Comparison of ENCODE assay signal across 30 mouse cellular contexts in genomic region chr5:76437100-76437499, GRCm38 (mm10). TPM values are rescaled to one million over a fixed set of nuclear protein-coding genes. Genes with fewer than 3 reads are reported as not detected.
A peak's percentile ranks its signal among the peaks of the same experiment; 100 is the strongest.
DNase-seq lines count a peak whose midpoint lies in the region; ATAC-seq and TF ChIP-seq lines count a peak whose summit lies in the region.
"Had no signal": no experiment of that assay in that cellular context is flagged by ENCODE, and none has a peak within 500 bp of the region (broad histone marks: within the 10 kb centered on the region; RNA-seq: fewer than 3 reads in every experiment).

No protein-coding gene starts in this region.

- H3K9ac ChIP-seq in lung, postnatal 0 days (replicated peaks; ENCODE audit: low read depth), result no peak overlapping the region
- H3K9ac ChIP-seq in stomach, embryonic 14.5 days (replicated peaks; ENCODE audit: low read depth, low read length), result no peak overlapping the region
- no peak overlapping the region for H3K9ac ChIP-seq in midbrain, postnatal 0 days (replicated peaks; ENCODE audit: low read length, poor library complexity, severe bottlenecking)
- H3K9ac ChIP-seq: heart, embryonic 13.5 days; hindbrain, embryonic 13.5 days; midbrain, embryonic 12.5 days had no signal

- TF ChIP-seq CTCF in lung, postnatal 0 days (IDR thresholded peaks at IDR 0.05), result no peak
- TF ChIP-seq CTCF in midbrain, postnatal 0 days (IDR thresholded peaks at IDR 0.05), result no peak

- TF ChIP-seq EP300 in lung, postnatal 0 days (IDR thresholded peaks at IDR 0.05), result peak; percentile 97

- intact Hi-C loops in left cerebral cortex, postnatal 25 days (cut with DNase I), result no loop called here

- H3K27me3 ChIP-seq in lung, postnatal 0 days (replicated peaks; ENCODE audit: insufficient read depth, low read length), result no peaks in the 10 kb centered on the region
- H3K27me3 ChIP-seq in stomach, embryonic 14.5 days (ENCODE audit: control insufficient read depth, insufficient read depth, low read length), result no peaks in the 10 kb centered on the region
- no peaks in the 10 kb centered on the region for H3K27me3 ChIP-seq in midbrain, postnatal 0 days (ENCODE audit: insufficient read depth, low read length)
- H3K27me3 ChIP-seq: heart, embryonic 13.5 days; hindbrain, embryonic 13.5 days; midbrain, embryonic 12.5 days had no signal

- WGBS in lung, postnatal 0 days, result 40% methylated on average over 5 of the region's 5 CpGs
- 72% methylated on average over 5 of the region's 5 CpGs for WGBS in stomach, embryonic 14.5 days
- 88% methylated on average over 5 of the region's 5 CpGs for WGBS in midbrain, postnatal 0 days

- H3K9me3 ChIP-seq in lung, postnatal 0 days (ENCODE audit: low read length), result no peaks in the 10 kb centered on the region
- peaks cover 2% of the 10 kb centered on the region; the same call in 1 of the 2 replicates for H3K9me3 ChIP-seq in stomach, embryonic 14.5 days (ENCODE audit: control insufficient read depth, low read depth, low read length)
- H3K9me3 ChIP-seq in midbrain, postnatal 0 days (ENCODE audit: low read length), result no peaks in the 10 kb centered on the region
- H3K9me3 ChIP-seq: forebrain, embryonic 10.5 days; midbrain, embryonic 12.5 days had no signal

- H3K36me3 ChIP-seq in lung, postnatal 0 days (ENCODE audit: insufficient read depth, low read length), result no peaks in the 10 kb centered on the region
- H3K36me3 ChIP-seq in stomach, embryonic 14.5 days (ENCODE audit: control insufficient read depth, insufficient read depth, low read length), result no peaks in the 10 kb centered on the region
- H3K36me3 ChIP-seq in midbrain, postnatal 0 days (ENCODE audit: insufficient read depth, low read length), result no peaks in the 10 kb centered on the region
- H3K36me3 ChIP-seq: forebrain, embryonic 10.5 days; heart, embryonic 13.5 days; hindbrain, embryonic 13.5 days; midbrain, embryonic 12.5 days had no signal

- no peak overlapping the region for H3K4me3 ChIP-seq in lung, postnatal 0 days (ENCODE audit: low read depth, low read length)
- H3K4me3 ChIP-seq in stomach, embryonic 14.5 days (ENCODE audit: low read depth, low read length), result no peak overlapping the region
- no peak overlapping the region for H3K4me3 ChIP-seq in midbrain, postnatal 0 days (ENCODE audit: low read depth, low read length)
- H3K4me3 ChIP-seq: forebrain, embryonic 10.5 days; heart, embryonic 13.5 days; hindbrain, embryonic 13.5 days; layer of hippocampus, adult 2 months; midbrain, embryonic 12.5 days had no signal

- 0 out of 2 replicates have a peak, but pooled peaks cover 2% of the 10 kb centered on the region for H3K4me1 ChIP-seq in lung, postnatal 0 days (ENCODE audit: insufficient read depth, low read depth, low read length)
- H3K4me1 ChIP-seq in stomach, embryonic 14.5 days (ENCODE audit: control insufficient read depth, insufficient read depth, low read length), result no peaks in the 10 kb centered on the region
- H3K4me1 ChIP-seq in midbrain, postnatal 0 days (ENCODE audit: insufficient read depth, low read length), result no peaks in the 10 kb centered on the region
- H3K4me1 ChIP-seq: forebrain, embryonic 10.5 days; heart, embryonic 13.5 days; hindbrain, embryonic 13.5 days; midbrain, embryonic 12.5 days had no signal

- H3K27ac ChIP-seq in lung, postnatal 0 days (ENCODE audit: low read length), result peak overlapping the region; percentile 63; the same call in 1 of the 2 replicates
- no peak overlapping the region for H3K27ac ChIP-seq in stomach, embryonic 14.5 days (ENCODE audit: low read length)
- H3K27ac ChIP-seq in midbrain, postnatal 0 days (ENCODE audit: low read depth, low read length), result no peak overlapping the region
- H3K27ac ChIP-seq: forebrain, embryonic 10.5 days; heart, embryonic 13.5 days; hindbrain, embryonic 13.5 days; layer of hippocampus, adult 2 months; macrophage; midbrain, embryonic 12.5 days had no signal

- DNase-seq in 3T3-L1 (ENCODE audit: low read depth, low spot score), result peak; percentile 90
- peak; percentile 73 for DNase-seq in fibroblast of lung, adult 2 months (ENCODE audit: low read depth)
- DNase-seq in lung, postnatal 0 days (ENCODE audit: low spot score), result peak; percentile 95
- no peak for DNase-seq in left cerebral cortex, postnatal 25 days (ENCODE audit: low spot score in 2 of 2)
- no peak for DNase-seq in midbrain, postnatal 0 days (ENCODE audit: low spot score)
- no peak for DNase-seq in cerebellum, adult 9-10 months
- DNase-seq in liver, result no peak
- DNase-seq: adrenal gland, adult 2 months; B cell, adult 2 months; cerebellum, postnatal 25 days; embryo, embryonic 11 days; heart, adult 11 months; kidney, adult 2 months; kidney, postnatal 14 days; left cerebral cortex, postnatal 4 days; right cerebral cortex, postnatal 4 days; thymus, postnatal 4 days had no signal

- H3K4me2 ChIP-seq in lung, postnatal 0 days (replicated peaks; ENCODE audit: low read depth, low read length), result no peak overlapping the region
- H3K4me2 ChIP-seq in stomach, embryonic 14.5 days (replicated peaks; ENCODE audit: low read depth, low read length), result no peak overlapping the region
- H3K4me2 ChIP-seq in midbrain, postnatal 0 days (ENCODE audit: low read depth, low read length, poor library complexity, severe bottlenecking), result no peak overlapping the region
- H3K4me2 ChIP-seq: heart, embryonic 13.5 days; hindbrain, embryonic 13.5 days; midbrain, embryonic 12.5 days had no signal

- ATAC-seq in lung, postnatal 0 days, result peak; percentile 97
- 0 out of 2 replicates have a peak, but pooled peaks have one; percentile 67 for ATAC-seq in stomach, embryonic 14.5 days (ENCODE audit: insufficient number of reproducible peaks, insufficient read depth, low FRiP score, low read depth)
- no peak for ATAC-seq in midbrain, postnatal 0 days (ENCODE audit: low FRiP score)
- ATAC-seq: inflammation-experienced regulatory T-cells, adult 6 months had no signal

RNA-seq across cellular contexts. Expression of gene Gm7271, which starts 46.7 kb away (rescaled TPM):
- polyA plus RNA-seq in lung, postnatal 0 days (2015; fragmentation: Nextera tagmentation; extraction: Ambion mirVana), result not detected in 2 replicates
- polyA plus RNA-seq in stomach, embryonic 14.5 days (2014; fragmentation: Nextera tagmentation; extraction: Ambion mirVana), result not detected in 2 replicates
- total RNA-seq in left cerebral cortex, postnatal 25 days (2021), result 1 to 10 TPM in 1 of 2 experiments, not detected in 1; 1.2 TPM
- not detected in 2 replicates for total RNA-seq in midbrain, postnatal 0 days (2014; rRNA removed)
- 0.21 TPM in 1 of 2 replicates, not detected in the other for polyA plus RNA-seq in midbrain, postnatal 0 days (2015; fragmentation: Nextera tagmentation; extraction: Ambion mirVana)
- total RNA-seq: adrenal gland, adult 2 months; gastrocnemius, adult 8-10 months; heart, postnatal 25 days; layer of hippocampus, adult 2 months; left cerebral cortex, postnatal 4 days; liver, adult 2 months; neutrophil, adult 5-6 weeks had no signal
- polyA plus RNA-seq: adrenal gland, adult 2 months; forebrain, embryonic 10.5 days; frontal cortex, adult 2 months; heart, embryonic 13.5 days; inflammation-experienced regulatory T-cells, adult 6 months; kidney, adult 2 months; liver, adult 2 months; macrophage; midbrain, embryonic 12.5 days had no signal

Comparison
In these comparisons a context has a peak if more than half of its experiments do, and no peak if none do; other contexts are left out.
1. DNase-seq: peak in 3T3-L1 (single experiment), fibroblast of lung, adult 2 months (single experiment) and lung, postnatal 0 days (single experiment); none in left cerebral cortex, postnatal 25 days (0 of 2), midbrain, postnatal 0 days (single experiment), cerebellum, adult 9-10 months (single experiment) and liver (single experiment).